Mouse (Mus musculus): ENCODE measurements around the gene Errfi1. TPM values are rescaled to one million over a fixed set of nuclear protein-coding genes. Genes with fewer than 3 reads are reported as not detected.
"Not testable (repeated sequence)": the region's sequence is repeated elsewhere in the genome, so short reads cannot be mapped to it uniquely, and the experiment has no call there.

The Errfi1 gene
- polyA plus RNA-seq, 1 experiment from 2014 or later, result 60.3 TPM

GRCm38 (mm10) chr4:150908512-150908911 is 54.8 kb downstream of the Errfi1 start:
- H3K36me3 ChIP-seq, result peaks cover 29% of the 10 kb centered on the region
- H3K4me3 ChIP-seq; H3K9me3 ChIP-seq; H3K27me3 ChIP-seq (replicated peaks); H3K9ac ChIP-seq; ATAC-seq (ENCODE audit: low FRiP score, low read depth); H3K4me1 ChIP-seq; H3K27ac ChIP-seq: not testable (repeated sequence)
- H3K4me2 ChIP-seq (replicated peaks), result peak overlapping the region; percentile 77
- WGBS, result 81% methylated on average over 5 of the region's 5 CpGs

GRCm38 (mm10) chr4:150909451-150910156 is 55.9 kb downstream of the Errfi1 start:
- WGBS, result under 1% methylated on average over 56 of the region's 56 CpGs
- peak; percentile 87 for ATAC-seq (ENCODE audit: low FRiP score, low read depth)
- Histone ChIP-seq H3K27me3 (replicated peaks) (no peaks in the 10 kb centered on the region), H3K9ac (peak overlapping the region; percentile 90), H3K4me3 (peak overlapping the region; percentile 88), H3K9me3 (no peaks in the 10 kb centered on the region), H3K4me2 (replicated peaks) (peak overlapping the region; percentile 77), H3K4me1 (peaks cover 13% of the 10 kb centered on the region), H3K36me3 (peaks cover 22% of the 10 kb centered on the region), H3K27ac (peak overlapping the region; percentile 60; the same call in 1 of the 2 replicates)

- H3K4me2 ChIP-seq (replicated peaks), result peak overlapping the region; percentile 77
- no peaks in the 10 kb centered on the region for H3K9me3 ChIP-seq
- peak; percentile 26; the same call in 1 of the 2 replicates for ATAC-seq (ENCODE audit: low FRiP score, low read depth)
- no peaks in the 10 kb centered on the region for H3K27me3 ChIP-seq (replicated peaks)
- WGBS, result 87% methylated on average over 19 of the region's 19 CpGs
- no peak overlapping the region for H3K9ac ChIP-seq
- H3K4me3 ChIP-seq, result peak overlapping the region; percentile 88
- no peak overlapping the region for H3K27ac ChIP-seq
- H3K36me3 ChIP-seq, result peaks cover 16% of the 10 kb centered on the region
- H3K4me1 ChIP-seq, result peaks cover 20% of the 10 kb centered on the region
Measured at GRCm38 (mm10) chr4:150910164-150910951, 56.6 kb downstream of the Errfi1 start.

- H3K4me1 ChIP-seq, result peaks cover 20% of the 10 kb centered on the region
- no peaks in the 10 kb centered on the region for H3K9me3 ChIP-seq
- peak overlapping the region; percentile 67 for H3K4me2 ChIP-seq (replicated peaks)
- H3K27ac ChIP-seq, result no peak overlapping the region
- peak overlapping the region; percentile 79 for H3K9ac ChIP-seq
- H3K27me3 ChIP-seq (replicated peaks), result no peaks in the 10 kb centered on the region
- no peak for ATAC-seq (ENCODE audit: low FRiP score, low read depth)
- H3K4me3 ChIP-seq, result peak overlapping the region; percentile 64
- WGBS, result 19% methylated on average over 12 of the region's 12 CpGs
- H3K36me3 ChIP-seq, result no peaks in the 10 kb centered on the region
Measured at GRCm38 (mm10) chr4:150913743-150914142, 60.0 kb downstream of the Errfi1 start.

- WGBS, result under 1% methylated on average over 48 of the region's 48 CpGs
- peak within 1 kb of the TSS; percentile 64 for H3K4me3 ChIP-seq
- peaks cover 18% of the 10 kb centered on the region for H3K4me1 ChIP-seq
- H3K9ac ChIP-seq, result peak within 1 kb of the TSS; percentile 79
- no peaks in the 10 kb centered on the region for H3K9me3 ChIP-seq
- H3K4me2 ChIP-seq (replicated peaks), result peak within 1 kb of the TSS; percentile 67
- no peaks in the 10 kb centered on the region for H3K36me3 ChIP-seq
- H3K27me3 ChIP-seq (replicated peaks), result no peaks in the 10 kb centered on the region
- peak within 1 kb of the TSS; percentile 76 for H3K27ac ChIP-seq
- ATAC-seq (ENCODE audit: low FRiP score, low read depth), result peak; percentile 81
Measured at GRCm38 (mm10) chr4:150914290-150914733, 60.6 kb downstream of the Errfi1 start, which contains the start of the genes Park7 and Tnfrsf9. Gene Park7 (minus strand): TSS chr4:150914437. Gene Tnfrsf9 (plus strand): TSS chr4:150914562.

- Histone ChIP-seq H3K27ac (no peak overlapping the region), H3K27me3 (replicated peaks) (no peaks in the 10 kb centered on the region)
- no peak for ATAC-seq (ENCODE audit: low FRiP score, low read depth)
Measured at GRCm38 (mm10) chr4:150915181-150915906, 61.6 kb downstream of the Errfi1 start.

GRCm38 (mm10) chr4:150917336-150918027 is 63.8 kb downstream of the Errfi1 start:
- H3K4me2 ChIP-seq (replicated peaks), result no peak overlapping the region
- ATAC-seq (ENCODE audit: low FRiP score, low read depth), result no peak
- H3K27me3 ChIP-seq (replicated peaks), result no peaks in the 10 kb centered on the region
- peaks cover 18% of the 10 kb centered on the region for H3K4me1 ChIP-seq
- H3K4me3 ChIP-seq, result no peak overlapping the region
- H3K9ac ChIP-seq, result no peak overlapping the region
- no peak overlapping the region for H3K27ac ChIP-seq
- no peaks in the 10 kb centered on the region for H3K9me3 ChIP-seq
- no peaks in the 10 kb centered on the region for H3K36me3 ChIP-seq
- 76% methylated on average over 8 of the region's 8 CpGs for WGBS

More at GRCm38 (mm10) chr4:150915181-150915906, 61.6 kb downstream of the Errfi1 start:
- Histone ChIP-seq H3K4me1 (peaks cover 18% of the 10 kb centered on the region), H3K36me3 (no peaks in the 10 kb centered on the region), H3K4me3 (peak overlapping the region; percentile 64), H3K9ac (peak overlapping the region; percentile 79), H3K9me3 (no peaks in the 10 kb centered on the region), H3K4me2 (replicated peaks) (peak overlapping the region; percentile 67)
- 60% methylated on average over 10 of the region's 10 CpGs for WGBS

Other genes starting within 250 kb of the Errfi1 start
- gene Slc45a1, start 201.7 kb upstream of the Errfi1 start, polyA plus RNA-seq (2016; fragmentation: Nextera tagmentation; extraction: Ambion mirVana), result 16.6 and 21.0 TPM in 2 replicates
- 371 and 380 TPM in 2 replicates for gene Park7, start 60.5 kb downstream of the Errfi1 start, polyA plus RNA-seq (2016; fragmentation: Nextera tagmentation; extraction: Ambion mirVana)
- 0.29 and 0.83 TPM in 2 replicates for gene Tnfrsf9, start 60.6 kb downstream of the Errfi1 start, polyA plus RNA-seq (2016; fragmentation: Nextera tagmentation; extraction: Ambion mirVana)
- gene Uts2, start 143.2 kb downstream of the Errfi1 start, polyA plus RNA-seq (2016; fragmentation: Nextera tagmentation; extraction: Ambion mirVana), result 0.97 and 1.5 TPM in 2 replicates
- 3.4 and 3.6 TPM in 2 replicates for gene Per3, start 190.7 kb downstream of the Errfi1 start, polyA plus RNA-seq (2016; fragmentation: Nextera tagmentation; extraction: Ambion mirVana)
- 65.4 and 70.7 TPM in 2 replicates for gene Vamp3, start 204.0 kb downstream of the Errfi1 start, polyA plus RNA-seq (2016; fragmentation: Nextera tagmentation; extraction: Ambion mirVana)
- 0.38 TPM in 1 of 2 replicates, not detected in the other for gene Gm13090, start 235.7 kb downstream of the Errfi1 start, polyA plus RNA-seq (2016; fragmentation: Nextera tagmentation; extraction: Ambion mirVana)